Mouse (Mus musculus): Measurements from ENCODE around the gene Cyb561a3.

DNA sequence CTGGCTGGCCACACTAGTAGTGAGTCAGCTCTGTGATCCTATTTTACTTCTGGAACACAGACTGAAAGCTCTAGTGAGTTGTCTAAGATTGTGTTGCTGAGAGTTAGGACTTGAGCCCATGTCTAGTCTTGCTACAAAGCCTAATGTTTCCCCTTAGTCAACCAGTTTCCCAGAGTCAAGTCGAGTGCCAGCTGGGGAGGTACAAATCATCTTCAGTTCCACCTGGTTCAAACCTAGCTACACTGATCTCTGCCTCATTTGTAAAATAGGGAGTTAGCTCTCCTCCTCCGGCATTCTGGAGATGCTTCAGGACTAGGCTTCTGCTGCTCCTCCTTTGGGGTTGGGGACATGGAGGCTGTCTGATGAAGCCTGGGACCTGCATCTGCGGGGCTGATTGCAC is 27.6 kb downstream of the Cyb561a3 start:
- no peak for TF ChIP-seq CTCF (IDR thresholded peaks at IDR 0.05; ENCODE audit: low read depth)
- TF ChIP-seq EP300 (optimal IDR thresholded peaks at IDR 0.05), result no peak

Measured in stomach, postnatal 0 days (tissue).